Mouse (Mus musculus): ENCODE measurements at regions not wholly inside any gene's neighbourhood (a gene's known extent, or its start where the extent isn't known, plus 50 kb on each side); places are given as distances from the start of the nearest gene placed in this dataset.

- no peaks in the 10 kb centered on the region for H3K4me1 ChIP-seq
- 0 out of 2 replicates have a peak, but pooled peaks cover 8% of the 10 kb centered on the region for H3K9me3 ChIP-seq
- no peak overlapping the region for H3K4me2 ChIP-seq (replicated peaks)
- WGBS: 65% methylated on average over 1 of the region's 1 CpGs
- no peaks in the 10 kb centered on the region for H3K27me3 ChIP-seq
- H3K27ac ChIP-seq: no peak overlapping the region
- no peak overlapping the region for H3K4me3 ChIP-seq
- ATAC-seq (ENCODE audit: low FRiP score, low read depth): no peak
- no peak overlapping the region for H3K9ac ChIP-seq
- H3K36me3 ChIP-seq: no peaks in the 10 kb centered on the region
Measured at GRCm38 (mm10) chr14:52547933-52548332, 52.4 kb upstream of the Olfr1507 start.

Data from limb, embryonic 13.5 days (tissue).